Mouse (Mus musculus) embryonic facial prominence, embryonic 13.5 days (tissue): Measurements from ENCODE around the gene Xrcc1. TPM values are rescaled to one million over a fixed set of nuclear protein-coding genes. Genes with fewer than 3 reads are reported as not detected.
A peak's percentile ranks its signal among the peaks of the same experiment; 100 is the strongest.

Experiments used
- ATAC-seq: fragments of 200-750 bp; cut with Nextera tagmentation; 2 replicates; pipeline ENCODE4 v1.8.0; 2017; ENCODE audit warnings: low read depth; ENCODE audit not compliant: insufficient number of reproducible peaks, insufficient read depth, low FRiP score, low TSS enrichment
- H3K27ac ChIP-seq: fragments of 300-500 bp; sonication (generic); 2 replicates; pipeline ENCODE4 v1.5.1; 2015; ENCODE audit warnings: moderate library complexity, mild to moderate bottlenecking, inconsistent platforms
- H3K27me3 ChIP-seq: fragments of 300-500 bp; sonication (generic); 2 replicates; pipeline ENCODE4 v1.6.1; 2015; ENCODE audit warnings: mild to moderate bottlenecking, inconsistent platforms
- H3K36me3 ChIP-seq: fragments of 300-500 bp; sonication (generic); 2 replicates; pipeline ENCODE4 v1.6.1; 2015; ENCODE audit warnings: mild to moderate bottlenecking, inconsistent platforms
- H3K4me1 ChIP-seq: fragments of 300-500 bp; sonication (generic); 2 replicates; pipeline ENCODE4 v1.6.1; 2015; ENCODE audit warnings: inconsistent platforms
- H3K4me2 ChIP-seq: fragments of 300-500 bp; sonication (generic); 2 replicates; pipeline ENCODE4 v1.6.1; 2015; ENCODE audit warnings: moderate library complexity, mild to moderate bottlenecking, inconsistent platforms
- H3K4me3 ChIP-seq: fragments of 300-500 bp; sonication (generic); 2 replicates; pipeline ENCODE4 v1.5.1; 2015; ENCODE audit warnings: mild to moderate bottlenecking, inconsistent platforms
- H3K9ac ChIP-seq: fragments of 300-500 bp; sonication (generic); 2 replicates; pipeline ENCODE4 v1.6.1; 2015; ENCODE audit warnings: mild to moderate bottlenecking, inconsistent platforms
- H3K9me3 ChIP-seq: fragments of 300-500 bp; sonication (generic); 2 replicates; pipeline ENCODE4 v1.6.1; 2016; ENCODE audit warnings: inconsistent platforms
- WGBS: fragments of 180-500 bp; shearing (Covaris S2); methylation state at CpG from one replicate; pipeline ENCODE4 v1.1.7; 2015; ENCODE audit warnings: mixed read lengths; 5-methylcytosine and 5-hydroxymethylcytosine counted together
- polyA plus RNA-seq: library from polyadenylated mRNA; unstranded; fragments of >200 nt; fragmentation: Nextera tagmentation; extraction: Ambion mirVana; gene quantifications from 2 replicates; pipeline ENCODE4 v1.2.1, GENCODE M21; 2015

Gene Xrcc1
- polyA plus RNA-seq, 1 experiment from 2014 or later, result 127 TPM

DNA sequence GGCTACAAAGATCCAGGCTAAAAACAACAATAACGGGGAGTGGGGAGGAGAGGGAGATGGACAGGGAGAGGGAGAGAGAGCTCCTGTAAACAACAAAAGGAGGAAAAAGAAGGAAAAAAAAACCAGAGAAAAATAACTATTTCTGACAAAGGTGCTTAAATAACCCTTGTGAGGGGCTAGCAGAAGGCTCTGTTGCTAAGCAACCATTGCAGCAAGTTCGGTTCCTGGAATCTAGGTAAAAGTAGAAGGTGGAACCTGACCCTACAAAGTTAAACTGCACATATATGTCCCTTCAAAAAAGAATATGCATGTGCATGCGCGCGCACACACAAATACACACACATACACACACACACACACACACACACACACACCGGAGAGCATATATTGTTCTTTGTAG is 46.7 kb downstream of the Xrcc1 start:
- no peaks in the 10 kb centered on the region for H3K36me3 ChIP-seq
- H3K9ac ChIP-seq, result no peak overlapping the region
- H3K4me3 ChIP-seq, result no peak overlapping the region
- H3K9me3 ChIP-seq, result no peaks in the 10 kb centered on the region
- no peak overlapping the region for H3K27ac ChIP-seq
- WGBS, result 81% methylated on average over 6 of the region's 6 CpGs
- H3K27me3 ChIP-seq, result peaks cover 12% of the 10 kb centered on the region
- ATAC-seq, result no peak
- peaks cover 15% of the 10 kb centered on the region for H3K4me1 ChIP-seq
- H3K4me2 ChIP-seq, result no peak overlapping the region

DNA sequence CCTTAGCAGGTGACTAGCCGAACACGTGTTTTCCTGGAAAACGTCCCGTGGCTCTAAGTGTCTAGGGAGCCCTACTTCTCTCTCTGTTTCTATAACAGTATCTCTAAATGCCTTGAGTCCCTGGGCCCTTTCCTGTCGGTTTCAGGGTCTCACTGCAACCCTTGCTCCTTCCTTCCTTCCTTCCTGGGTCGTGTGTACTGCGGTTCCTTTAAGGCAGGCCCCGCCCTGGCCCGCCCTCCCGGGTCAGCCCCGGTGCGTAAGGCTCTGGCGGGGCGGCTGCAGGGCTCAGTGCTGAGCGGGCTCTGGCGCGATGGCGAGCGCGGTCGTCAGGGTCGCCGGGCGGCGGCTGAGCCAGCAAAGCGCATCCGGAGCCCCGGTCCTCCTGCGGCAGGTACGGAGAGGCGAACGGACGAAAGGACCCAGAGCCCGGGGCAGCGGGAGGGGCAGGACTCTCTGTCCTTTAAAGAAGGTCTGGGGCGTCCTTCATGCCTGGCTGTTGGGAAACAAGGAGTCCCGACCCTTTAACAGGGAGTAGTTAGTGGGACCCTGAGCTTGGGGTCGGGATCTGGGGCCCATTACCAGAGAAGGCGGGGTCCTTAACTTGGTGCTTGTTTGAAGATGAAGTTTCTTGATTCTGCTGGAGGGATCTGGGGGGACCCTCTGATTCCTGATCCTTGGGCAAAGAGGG is 47.7 kb downstream of the Xrcc1 start:
- H3K27ac ChIP-seq, result no peak overlapping the region
- peak; percentile 79 for ATAC-seq

DNA sequence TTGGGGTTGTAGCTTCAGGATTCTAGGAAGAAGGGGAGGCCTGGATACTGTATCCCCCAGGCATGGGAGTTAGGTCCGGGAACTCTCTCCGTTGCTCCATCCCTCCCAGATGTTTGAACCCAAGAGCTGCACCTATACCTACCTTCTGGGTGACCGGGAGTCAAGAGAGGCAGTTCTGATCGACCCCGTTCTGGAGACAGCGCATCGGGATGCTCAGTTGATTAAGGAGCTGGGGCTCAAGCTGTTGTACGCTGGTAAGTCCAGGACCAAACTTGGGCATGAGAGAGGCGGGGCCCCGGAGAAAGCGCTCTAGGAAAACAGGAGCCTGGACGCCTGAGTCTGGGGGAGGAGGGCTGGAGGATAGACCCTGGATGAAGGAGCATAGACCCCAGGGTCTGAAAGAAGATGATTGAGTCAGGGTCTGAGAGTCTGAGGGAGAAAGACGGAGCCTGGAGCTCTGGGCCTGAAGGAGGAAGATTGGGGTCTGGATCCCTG is 48.3 kb downstream of the Xrcc1 start:
- Histone ChIP-seq H3K4me2 (peak overlapping the region; percentile 79), H3K9ac (peak overlapping the region; percentile 80), H3K36me3 (no peaks in the 10 kb centered on the region), H3K9me3 (no peaks in the 10 kb centered on the region), H3K4me1 (peaks cover 14% of the 10 kb centered on the region), H3K4me3 (peak overlapping the region; percentile 76), H3K27me3 (peaks cover 12% of the 10 kb centered on the region), H3K27ac (no peak overlapping the region)
- WGBS, result 3% methylated on average over 13 of the region's 13 CpGs
- no peak for ATAC-seq

More for the DNA sequence above, 47.7 kb downstream of the Xrcc1 start:
- H3K27me3 ChIP-seq, result peaks cover 12% of the 10 kb centered on the region
- no peaks in the 10 kb centered on the region for H3K36me3 ChIP-seq
- peak overlapping the region; percentile 80 for H3K9ac ChIP-seq
- H3K4me1 ChIP-seq, result peaks cover 14% of the 10 kb centered on the region
- peak overlapping the region; percentile 76 for H3K4me3 ChIP-seq
- 2% methylated on average over 39 of the region's 39 CpGs for WGBS
- no peaks in the 10 kb centered on the region for H3K9me3 ChIP-seq
- H3K4me2 ChIP-seq, result peak overlapping the region; percentile 79

DNA sequence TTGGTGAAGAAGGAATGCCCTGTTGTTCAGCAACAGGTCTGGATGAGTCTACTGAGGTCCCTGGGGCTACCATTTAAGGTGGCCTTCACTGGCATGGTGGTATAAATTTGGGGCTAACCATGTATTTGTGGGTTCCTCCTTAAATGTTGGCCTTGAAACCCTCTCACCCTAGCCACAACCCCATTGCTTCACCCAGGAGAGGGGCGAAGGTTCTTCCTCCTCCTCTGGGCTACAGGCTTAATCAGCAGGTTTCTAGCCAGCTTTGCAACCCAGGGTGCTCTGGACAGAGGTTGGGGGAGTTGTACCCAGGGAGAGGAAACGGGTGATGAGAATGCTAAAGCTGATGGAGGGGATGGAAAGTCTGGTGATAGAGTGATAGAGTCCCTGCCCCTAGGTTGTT is 49.4 kb downstream of the Xrcc1 start:
- no peak overlapping the region for H3K27ac ChIP-seq
- no peak overlapping the region; the same call in 1 of the 2 replicates for H3K4me2 ChIP-seq
- 0 out of 2 replicates have a peak, but pooled peaks cover 3% of the 10 kb centered on the region for H3K36me3 ChIP-seq
- peaks cover 14% of the 10 kb centered on the region for H3K4me1 ChIP-seq
- H3K4me3 ChIP-seq, result no peak overlapping the region
- ATAC-seq, result no peak
- no peaks in the 10 kb centered on the region for H3K9me3 ChIP-seq
- 77% methylated on average over 2 of the region's 2 CpGs for WGBS
- no peak overlapping the region for H3K9ac ChIP-seq
- peaks cover 12% of the 10 kb centered on the region for H3K27me3 ChIP-seq

DNA sequence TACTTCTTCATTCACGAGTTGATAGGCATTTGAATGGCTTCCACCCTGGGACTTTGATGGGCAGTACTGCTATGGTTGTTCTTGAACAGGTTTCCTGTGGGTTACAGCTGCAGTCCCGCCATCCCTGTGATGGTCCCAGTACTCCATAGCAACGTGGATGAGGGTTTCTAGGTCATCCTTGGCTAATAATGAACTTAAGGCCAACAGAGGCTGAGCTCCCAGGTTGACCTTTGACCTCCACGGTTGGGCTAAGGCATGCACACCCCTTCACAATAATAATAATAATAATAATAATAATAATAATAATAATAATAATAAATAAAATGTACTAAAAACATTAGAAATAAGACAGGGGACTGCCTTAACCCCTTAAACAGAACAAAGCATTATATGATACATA is 52.0 kb downstream of the Xrcc1 start:
- ATAC-seq, result no peak

DNA sequence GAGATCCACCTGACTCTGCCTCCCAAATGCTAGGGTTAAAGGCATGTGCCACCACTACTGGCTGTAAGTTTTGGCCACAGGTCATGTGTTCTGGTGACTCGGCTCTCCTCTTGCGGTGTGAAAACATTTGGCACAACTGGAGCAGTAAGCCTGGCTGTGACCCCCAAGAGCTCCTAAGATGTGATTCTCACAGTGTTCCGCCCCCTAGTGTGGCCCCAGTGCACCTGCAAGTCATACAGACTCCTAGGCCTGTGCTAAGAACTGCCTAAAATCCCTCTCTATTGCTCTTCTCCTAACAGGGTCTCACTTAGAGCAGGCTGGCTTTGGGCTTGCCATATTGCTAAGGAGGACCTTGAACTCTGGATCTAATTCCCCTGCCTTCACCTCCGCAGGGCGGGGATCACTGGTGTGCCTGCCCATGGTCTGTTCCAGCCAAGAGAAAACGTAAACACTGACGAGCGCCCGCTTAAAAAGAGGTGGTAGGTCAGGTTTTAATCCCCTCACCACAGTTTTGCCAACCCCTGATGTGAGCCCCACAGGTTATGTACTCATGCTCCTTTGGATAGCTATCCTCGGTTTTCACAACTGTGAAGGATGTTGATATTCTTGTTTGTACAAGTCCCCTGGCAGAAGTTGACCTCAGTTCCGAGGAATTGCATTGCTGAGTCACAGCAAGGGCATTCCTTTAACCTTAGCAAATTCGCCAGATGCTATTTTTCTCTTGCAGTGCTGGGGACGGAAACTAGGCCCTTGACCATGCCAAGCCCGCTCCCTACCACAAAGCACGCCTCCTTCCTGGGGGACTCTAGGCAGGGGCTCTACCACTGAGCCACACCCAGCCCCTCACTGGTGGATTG is 53.4 kb downstream of the Xrcc1 start:
- Histone ChIP-seq H3K4me2 (no peak overlapping the region), H3K27me3 (peaks cover 11% of the 10 kb centered on the region), H3K4me1 (peaks cover 9% of the 10 kb centered on the region), H3K36me3 (0 out of 2 replicates have a peak, but pooled peaks cover 3% of the 10 kb centered on the region), H3K9me3 (no peaks in the 10 kb centered on the region), H3K4me3 (no peak overlapping the region), H3K9ac (no peak overlapping the region), H3K27ac (no peak overlapping the region)
- ATAC-seq, result no peak
- 75% methylated on average over 15 of the region's 15 CpGs for WGBS

More for the DNA sequence above, 52.0 kb downstream of the Xrcc1 start:
- Histone ChIP-seq H3K4me3 (no peak overlapping the region), H3K4me2 (no peak overlapping the region), H3K27ac (no peak overlapping the region), H3K9ac (no peak overlapping the region), H3K27me3 (peaks cover 12% of the 10 kb centered on the region), H3K36me3 (0 out of 2 replicates have a peak, but pooled peaks cover 3% of the 10 kb centered on the region), H3K9me3 (no peaks in the 10 kb centered on the region), H3K4me1 (peaks cover 17% of the 10 kb centered on the region)
- 64% methylated on average over 4 of the region's 4 CpGs for WGBS

DNA sequence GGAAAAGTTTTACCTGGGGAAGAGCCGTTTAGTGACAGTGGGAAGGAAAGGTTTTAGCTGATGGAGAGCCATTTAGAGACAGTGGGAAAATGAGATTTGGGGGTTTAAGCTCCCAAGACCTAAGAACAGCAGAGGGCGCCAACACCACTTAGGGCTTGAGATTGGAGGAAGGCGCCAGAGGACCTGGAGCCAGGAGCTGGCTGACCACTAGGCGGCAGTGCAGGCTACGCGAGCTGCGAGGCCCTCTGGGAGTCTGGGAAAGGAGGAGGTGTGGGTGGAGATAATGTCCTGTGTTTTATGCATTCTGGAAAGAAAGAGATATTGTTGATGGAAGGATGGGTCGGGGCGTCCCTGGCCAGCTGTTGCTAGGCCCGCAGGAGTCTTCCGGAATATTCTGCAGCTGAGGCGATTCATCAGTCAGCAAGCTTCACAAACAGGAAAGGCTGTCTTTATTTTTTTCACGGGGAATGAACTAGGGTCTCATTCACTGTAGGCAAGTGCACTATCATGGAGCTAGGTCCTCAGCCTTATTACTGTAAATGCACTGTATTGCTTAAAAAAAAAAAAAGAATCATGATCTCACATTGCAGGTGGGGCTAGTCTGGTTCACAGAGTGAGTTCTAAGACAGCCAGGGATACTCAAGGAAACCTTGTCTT is 55.0 kb downstream of the Xrcc1 start:
- WGBS, result 5% methylated on average over 13 of the region's 13 CpGs
- Histone ChIP-seq H3K4me3 (peak overlapping the region; percentile 18; the same call in 1 of the 2 replicates), H3K27me3 (no peaks in the 10 kb centered on the region), H3K36me3 (0 out of 2 replicates have a peak, but pooled peaks cover 3% of the 10 kb centered on the region), H3K9me3 (no peaks in the 10 kb centered on the region), H3K9ac (no peak overlapping the region), H3K4me1 (peaks cover 3% of the 10 kb centered on the region; the same call in 1 of the 2 replicates), H3K4me2 (peak overlapping the region; percentile 54), H3K27ac (no peak overlapping the region)
- peak; percentile 71 for ATAC-seq

DNA sequence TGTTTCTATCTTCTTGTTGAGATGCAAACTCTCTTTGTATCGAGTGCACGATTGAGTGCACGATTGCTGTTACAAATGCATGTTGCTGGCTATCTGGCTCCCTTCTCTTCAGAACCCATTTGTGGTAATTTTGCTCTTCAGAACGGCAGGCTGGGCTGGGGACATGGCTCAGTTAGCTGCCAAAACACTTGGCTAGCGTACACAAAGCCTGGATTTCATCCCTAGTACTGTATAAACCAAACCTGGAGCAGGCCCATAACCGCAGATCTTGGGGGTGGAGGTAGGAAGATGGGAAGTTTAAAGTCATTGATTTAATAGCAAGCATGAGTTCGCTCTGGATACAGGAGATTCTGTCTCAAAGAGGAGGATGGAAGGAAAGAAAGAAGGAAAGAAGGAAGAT is 59.5 kb downstream of the Xrcc1 start:
- Histone ChIP-seq H3K4me3 (no peak overlapping the region), H3K9ac (no peak overlapping the region), H3K4me1 (peaks cover 9% of the 10 kb centered on the region), H3K27me3 (peaks cover 17% of the 10 kb centered on the region), H3K4me2 (no peak overlapping the region), H3K27ac (no peak overlapping the region), H3K9me3 (no peaks in the 10 kb centered on the region), H3K36me3 (peaks cover 17% of the 10 kb centered on the region; the same call in 1 of the 2 replicates)
- no peak for ATAC-seq
- WGBS, result 84% methylated on average over 7 of the region's 7 CpGs

DNA sequence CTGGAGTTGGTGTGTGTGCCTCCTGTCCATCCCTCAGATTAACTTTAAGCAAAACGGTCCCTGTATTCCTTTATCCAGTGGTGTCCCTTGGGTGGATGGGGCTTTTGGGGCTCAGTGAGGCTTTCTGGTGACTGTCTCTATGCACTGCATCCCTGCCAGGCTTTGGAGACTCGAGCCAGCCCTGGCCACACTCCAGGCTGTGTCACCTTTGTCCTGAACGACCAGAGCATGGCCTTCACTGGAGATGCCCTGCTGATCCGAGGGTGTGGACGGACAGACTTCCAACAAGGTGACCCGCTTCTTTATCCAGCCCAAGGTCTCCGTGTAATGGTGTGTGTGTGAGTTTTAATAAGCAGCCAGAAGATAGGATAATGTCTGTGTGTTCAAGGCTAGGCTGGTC is 60.0 kb downstream of the Xrcc1 start:
- Histone ChIP-seq H3K36me3 (peaks cover 17% of the 10 kb centered on the region; the same call in 1 of the 2 replicates), H3K27ac (no peak overlapping the region), H3K9me3 (no peaks in the 10 kb centered on the region), H3K27me3 (peaks cover 22% of the 10 kb centered on the region), H3K4me2 (no peak overlapping the region), H3K4me1 (peaks cover 13% of the 10 kb centered on the region), H3K4me3 (no peak overlapping the region), H3K9ac (no peak overlapping the region)
- 83% methylated on average over 7 of the region's 7 CpGs for WGBS
- no peak for ATAC-seq

DNA sequence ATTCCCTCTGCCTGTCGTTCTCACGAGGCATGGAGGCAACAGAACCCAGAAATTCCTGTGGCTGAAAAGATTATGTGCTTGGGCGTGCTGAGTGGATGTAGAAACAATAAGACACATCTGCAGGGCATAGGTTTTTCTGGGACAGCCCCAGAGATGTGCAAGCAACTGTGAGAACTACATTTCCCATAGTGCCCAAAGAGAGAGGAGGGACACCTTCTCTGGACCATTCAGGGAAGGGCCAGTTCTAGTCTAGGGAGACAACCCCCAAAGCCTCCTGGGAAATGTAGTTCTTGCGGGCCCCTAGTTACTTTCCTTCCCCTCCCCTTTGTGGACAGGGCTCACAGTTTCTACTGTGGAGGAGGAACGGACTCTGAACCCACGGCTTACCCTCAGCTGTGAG is 61.9 kb downstream of the Xrcc1 start:
- no peak overlapping the region for H3K9ac ChIP-seq
- peaks cover 17% of the 10 kb centered on the region; the same call in 1 of the 2 replicates for H3K36me3 ChIP-seq
- peaks cover 41% of the 10 kb centered on the region for H3K27me3 ChIP-seq
- peak overlapping the region; percentile 14; the same call in 1 of the 2 replicates for H3K4me2 ChIP-seq
- WGBS, result 37% methylated on average over 6 of the region's 6 CpGs
- no peak overlapping the region for H3K27ac ChIP-seq
- H3K9me3 ChIP-seq, result no peaks in the 10 kb centered on the region
- H3K4me3 ChIP-seq, result no peak overlapping the region
- H3K4me1 ChIP-seq, result peaks cover 24% of the 10 kb centered on the region
- no peak for ATAC-seq

DNA sequence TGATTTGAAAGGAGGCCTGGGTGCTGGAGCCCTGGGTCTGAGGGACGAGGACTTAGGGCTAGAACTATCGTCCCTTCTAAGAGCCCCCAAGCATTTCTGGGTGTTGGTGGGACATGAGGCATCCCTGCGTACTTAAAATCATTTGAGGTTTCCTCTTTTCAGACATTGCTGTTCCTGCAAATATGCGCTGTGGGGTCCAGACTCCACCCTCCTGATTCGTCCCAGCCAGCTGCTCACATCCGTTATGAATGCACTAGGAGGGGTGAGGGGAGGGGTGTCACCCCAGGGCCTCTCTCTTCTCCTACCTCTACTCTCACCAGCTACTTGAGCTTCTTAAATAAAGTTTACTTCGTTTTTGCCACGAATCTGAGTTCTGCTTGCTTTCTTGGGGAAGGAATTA is 62.5 kb downstream of the Xrcc1 start:
- Histone ChIP-seq H3K4me1 (peaks cover 24% of the 10 kb centered on the region), H3K4me3 (no peak overlapping the region), H3K9ac (no peak overlapping the region), H3K27ac (no peak overlapping the region), H3K9me3 (no peaks in the 10 kb centered on the region), H3K4me2 (peak overlapping the region; percentile 14; the same call in 1 of the 2 replicates), H3K27me3 (peaks cover 46% of the 10 kb centered on the region), H3K36me3 (peaks cover 17% of the 10 kb centered on the region; the same call in 1 of the 2 replicates)
- no peak for ATAC-seq
- 67% methylated on average over 8 of the region's 8 CpGs for whole genome bisulfite sequencing
